Mouse (Mus musculus): Measurements from ENCODE around the gene Snx21.

Gene Snx21

DNA sequence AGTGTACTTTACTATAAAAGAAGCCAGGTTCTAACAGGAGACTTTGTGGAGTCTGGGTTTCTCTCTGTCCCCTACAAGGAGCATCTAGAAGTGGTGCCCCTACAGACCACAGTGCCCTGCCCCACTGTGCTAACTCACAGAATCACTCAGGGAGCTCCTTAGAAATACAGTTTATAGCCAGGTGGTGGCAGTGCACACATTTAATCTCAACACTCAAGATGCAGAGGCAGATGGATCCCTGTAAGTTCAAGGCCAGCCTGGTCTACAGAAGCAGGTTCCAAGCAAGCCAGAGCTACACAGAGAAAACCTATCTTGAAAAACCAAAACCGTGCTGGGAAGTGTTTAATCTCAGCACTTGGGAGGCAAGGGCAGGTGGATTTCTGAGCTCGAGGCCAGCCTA is 8.1 kb downstream of the Snx21 start:
- in situ Hi-C loops (cut with MboI, MseI) = loop anchor here (10.0 kb wide), 1 partner anchor 521 kb away; no protein-coding TSS in a partner anchor

DNA sequence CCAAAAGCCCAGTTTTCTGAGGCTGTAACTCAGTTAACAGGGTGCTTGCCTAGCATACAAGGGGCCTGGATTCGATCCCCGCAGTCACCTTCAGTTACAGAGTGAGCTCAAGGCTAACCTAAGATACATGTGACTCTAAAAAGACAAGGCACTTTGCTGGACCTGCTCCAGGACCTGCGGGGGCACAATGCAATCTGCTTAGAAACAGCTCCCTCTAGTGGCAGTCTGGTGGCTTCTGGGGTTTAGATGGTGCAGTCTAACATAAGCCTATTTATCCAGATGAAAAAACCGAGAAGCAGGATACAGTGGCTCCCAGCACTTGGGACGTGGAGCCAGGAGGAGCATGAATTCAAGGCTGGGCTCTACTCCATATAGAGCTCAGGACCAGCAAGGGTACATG is 8.7 kb downstream of the Snx21 start:
- in situ Hi-C loops (cut with MboI, MseI) = loop anchor here (10.0 kb wide), 1 partner anchor 521 kb away; no protein-coding TSS in a partner anchor

DNA sequence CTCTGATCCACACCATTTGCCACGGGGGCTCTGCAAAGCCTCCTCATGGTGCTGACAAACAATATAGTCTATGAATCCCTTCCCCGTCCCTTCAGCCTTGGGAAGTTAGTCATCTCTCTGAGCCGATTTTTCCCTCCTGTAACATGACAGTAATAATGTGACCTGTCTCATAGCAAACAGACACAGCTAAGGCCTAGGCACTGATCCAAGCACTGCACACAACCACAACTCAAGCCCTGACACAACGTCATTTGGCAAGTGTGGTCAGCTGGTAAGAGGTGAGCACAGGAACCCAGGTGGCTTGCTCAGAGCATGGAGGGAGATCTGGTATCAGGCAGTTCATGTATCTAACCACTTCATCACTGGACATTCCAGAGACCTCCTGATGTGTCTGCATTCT is 10.2 kb downstream of the Snx21 start:
- in situ Hi-C loops (cut with MboI, MseI) = loop anchor here (10.0 kb wide), 1 partner anchor 519 kb away; no protein-coding TSS in a partner anchor

DNA sequence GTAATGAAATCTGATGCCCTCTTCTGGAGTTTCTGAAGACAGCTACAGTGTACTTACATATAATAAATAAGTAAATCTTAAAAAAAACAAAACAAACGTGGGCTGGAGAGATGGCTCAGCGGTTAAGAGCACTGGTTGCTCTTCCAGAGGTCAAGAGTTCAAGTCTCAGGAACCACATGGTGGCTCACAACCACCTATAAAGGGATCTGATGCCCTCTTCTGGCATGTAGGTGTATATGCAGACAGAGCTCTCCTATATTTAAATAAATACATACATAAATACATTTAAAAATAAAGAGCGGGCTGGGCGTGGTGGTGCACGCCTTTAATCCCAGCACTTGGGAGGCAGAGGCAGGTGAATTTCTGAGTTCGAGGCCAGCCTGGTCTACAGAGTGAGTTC is 12.9 kb downstream of the Snx21 start:
- in situ Hi-C loops (cut with MboI, MseI) = loop anchor here (10.0 kb wide), 1 partner anchor 516 kb away; no protein-coding TSS in a partner anchor

DNA sequence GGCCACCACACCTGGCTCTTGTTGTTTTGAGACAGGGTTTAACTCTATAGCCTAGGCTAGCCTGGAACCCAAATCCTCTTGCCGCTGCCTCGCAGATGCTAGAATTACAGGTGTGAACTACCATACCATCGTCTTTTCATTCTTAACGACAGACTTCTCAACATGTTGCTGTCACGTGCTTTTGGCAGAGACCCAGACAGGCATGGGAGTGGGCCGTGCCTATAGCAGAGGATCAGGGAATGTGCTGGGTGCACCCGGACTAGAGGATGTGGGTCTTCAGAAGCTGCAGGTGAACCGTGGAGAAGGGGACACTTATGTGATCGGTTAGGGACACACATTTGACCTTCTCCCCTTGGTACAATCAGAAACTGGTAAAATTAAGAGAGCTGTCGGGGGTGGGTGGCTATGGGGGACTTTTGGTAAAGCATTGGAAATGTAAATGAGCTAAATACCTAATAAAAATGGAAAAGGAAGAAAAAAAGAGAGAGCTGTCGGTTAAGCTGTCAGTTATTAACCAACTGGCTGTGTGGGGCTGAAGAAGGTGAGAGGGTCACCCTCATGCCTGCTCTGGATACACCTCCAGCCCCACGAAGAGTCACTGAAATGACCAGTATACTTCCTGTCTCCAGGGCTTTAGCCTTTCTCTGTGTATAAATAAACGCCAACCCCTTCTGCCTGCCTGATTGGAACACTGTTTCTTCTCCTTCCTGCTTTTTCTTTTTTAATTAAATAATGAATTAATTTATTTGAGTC is 14.8 kb downstream of the Snx21 start:
- in situ Hi-C loops (cut with MboI, MseI) = no loop called here

DNA sequence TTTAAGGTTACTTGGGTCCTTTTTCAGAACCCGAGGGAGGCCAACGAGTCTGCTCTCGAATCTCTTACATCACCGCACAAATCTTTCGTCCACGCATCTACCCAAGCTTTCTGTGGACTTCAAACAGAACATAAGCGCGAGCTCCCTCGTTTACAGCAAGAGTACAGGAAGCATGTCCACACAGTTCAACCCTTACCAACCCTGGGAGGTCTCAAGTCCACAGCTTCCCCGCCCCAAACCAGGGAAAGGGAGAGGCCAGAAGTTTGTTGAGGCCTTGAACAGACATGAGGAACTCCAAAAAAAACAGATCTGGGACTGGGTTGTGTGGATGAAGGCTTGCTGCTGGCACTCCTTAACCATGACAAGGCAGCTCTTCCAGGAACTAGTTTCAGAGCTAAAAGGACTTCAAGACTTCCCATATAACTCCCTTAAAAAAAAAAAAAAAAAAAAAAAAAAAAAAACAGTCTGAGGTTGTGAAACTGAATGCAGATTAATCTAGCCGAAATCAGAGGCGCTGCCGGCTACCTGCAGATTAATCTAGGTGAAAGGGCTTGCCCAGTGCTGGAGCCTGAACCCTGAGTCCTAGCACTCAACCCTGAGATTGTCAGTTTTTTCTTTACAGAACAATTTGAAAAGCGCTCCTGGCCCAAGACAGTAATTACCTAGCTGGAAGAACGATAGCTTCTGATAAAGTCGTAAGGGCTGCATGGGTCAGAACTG is 17.7 kb downstream of the Snx21 start:
- in situ Hi-C loops (cut with MboI, MseI) = no loop called here

DNA sequence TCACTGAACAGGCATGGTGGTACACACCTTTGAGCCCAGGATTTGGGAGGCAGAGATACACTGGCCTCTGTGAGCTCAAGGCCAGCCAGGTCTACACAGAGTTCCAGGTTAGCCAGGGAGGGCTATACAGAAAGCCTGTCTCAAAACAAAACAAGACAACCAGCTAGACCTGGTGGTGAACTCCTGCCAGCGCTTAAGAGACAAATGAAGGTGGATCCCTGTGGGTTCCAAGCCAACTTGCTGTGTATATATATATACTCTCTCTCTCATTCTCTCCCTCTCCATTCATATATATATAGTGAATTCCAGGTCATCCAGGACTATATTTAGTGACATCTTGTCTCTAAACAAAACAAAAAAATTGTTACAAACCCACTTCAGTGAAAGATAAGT is 18.3 kb downstream of the Snx21 start:
- in situ Hi-C loops (cut with MboI, MseI) = no loop called here

DNA sequence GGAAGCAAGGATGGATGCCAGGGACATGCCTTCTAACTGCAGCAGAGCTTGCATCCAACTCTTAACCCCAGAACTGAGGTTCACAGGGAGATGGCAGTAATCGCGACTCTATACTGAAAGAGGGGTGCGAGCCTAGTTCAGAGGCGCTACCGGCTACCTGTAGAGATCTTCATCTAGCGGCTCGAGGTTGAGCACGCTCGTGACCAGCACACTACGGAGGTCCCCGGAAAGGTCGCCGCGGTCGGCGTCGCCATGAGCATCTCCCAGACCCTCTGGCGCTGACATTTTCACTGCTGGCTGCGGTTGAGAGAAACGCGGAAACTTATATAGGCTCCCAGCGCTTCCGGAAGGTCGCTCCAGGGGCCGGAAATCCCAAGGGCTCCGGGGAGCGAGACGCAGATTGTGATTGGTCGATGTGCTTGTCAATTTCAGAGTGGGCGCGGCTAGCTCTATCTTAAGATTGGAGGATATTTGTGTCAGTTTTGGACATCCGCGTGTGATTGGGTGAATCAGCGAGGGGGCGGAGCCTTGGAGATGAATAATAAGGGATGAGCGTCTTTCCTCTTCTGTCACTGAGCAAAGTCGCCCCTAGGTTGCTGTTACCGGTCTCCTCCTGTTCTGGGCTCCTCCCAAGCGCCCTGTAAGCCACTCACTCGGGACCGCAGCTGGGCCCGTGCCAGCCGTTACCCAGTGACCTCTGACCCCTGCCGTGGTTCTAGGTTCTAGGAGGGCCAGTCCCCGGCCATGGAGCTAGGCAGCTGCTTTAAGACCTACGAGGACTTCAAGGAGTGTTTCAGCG is 19.1 kb downstream of the Snx21 start, which contains the start of the genes Acot8 and Zswim3:
Gene Acot8, minus strand, starts transcription at position 350 of the 799 bp plus-strand sequence.
Gene Zswim3, plus strand, starts transcription at position 566 of the 799 bp plus-strand sequence.
- in situ Hi-C loops (cut with MboI, MseI) = no loop called here

DNA sequence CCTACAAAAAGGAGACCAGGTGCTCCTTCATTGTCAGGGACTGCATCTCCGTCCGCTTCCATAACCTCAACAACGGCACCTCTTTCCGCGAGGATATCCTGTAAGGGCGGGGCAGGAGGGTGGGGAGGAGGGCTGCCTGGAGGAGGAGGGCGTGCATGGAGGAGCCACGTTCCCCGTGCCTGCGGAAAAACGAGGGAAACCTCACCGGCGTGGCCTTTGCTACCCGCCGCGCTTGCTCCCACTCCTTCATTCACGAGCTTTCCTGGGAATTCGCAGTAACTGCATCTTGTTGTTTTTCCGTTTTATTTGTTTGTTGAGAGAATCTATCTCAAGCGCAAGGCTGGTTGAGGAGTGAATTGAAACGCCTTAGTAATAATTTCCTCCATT is 19.7 kb downstream of the Snx21 start:
- in situ Hi-C loops (cut with MboI, MseI) = no loop called here

DNA sequence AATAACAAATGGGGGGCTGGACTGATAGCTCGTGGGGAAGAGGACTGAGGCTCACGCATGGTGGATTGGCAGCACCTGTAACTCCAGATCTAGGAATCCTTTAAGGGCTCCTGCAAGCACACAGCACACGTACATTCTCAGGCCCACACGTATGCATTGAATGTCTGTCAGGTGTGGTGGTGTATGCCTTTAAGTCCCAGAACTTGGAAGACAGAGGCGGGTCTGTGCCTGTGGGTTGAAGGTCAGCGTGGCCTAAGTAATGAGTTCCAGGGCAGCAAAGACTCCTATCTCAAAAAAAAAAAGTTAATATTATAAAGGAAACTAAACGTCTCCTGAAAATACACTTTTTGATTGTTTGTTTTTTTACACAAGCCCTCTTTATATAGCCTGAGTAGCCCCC is 21.0 kb downstream of the Snx21 start:
- in situ Hi-C loops (cut with MboI, MseI) = no loop called here

DNA sequence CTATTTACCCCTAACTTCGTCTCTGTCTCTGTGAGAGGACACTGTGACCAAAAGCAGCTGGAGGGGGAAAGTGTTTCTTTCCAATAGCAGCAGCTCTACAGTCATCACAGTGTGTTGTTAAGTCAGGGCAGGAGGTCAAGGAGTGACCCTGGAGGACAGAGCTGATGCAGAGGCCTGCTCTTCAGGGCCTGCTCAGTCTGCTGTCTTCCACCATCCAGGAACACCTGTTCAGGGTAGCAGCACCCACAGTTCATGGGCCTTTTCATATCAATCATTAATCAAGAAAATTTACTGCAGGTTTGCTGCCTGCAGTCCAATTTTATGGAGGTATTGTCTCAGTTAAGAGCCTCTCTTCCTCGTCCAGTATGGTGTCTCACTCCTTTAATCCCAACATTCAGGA is 27.9 kb downstream of the Snx21 start:
- in situ Hi-C loops (cut with MboI, MseI) = no loop called here

DNA sequence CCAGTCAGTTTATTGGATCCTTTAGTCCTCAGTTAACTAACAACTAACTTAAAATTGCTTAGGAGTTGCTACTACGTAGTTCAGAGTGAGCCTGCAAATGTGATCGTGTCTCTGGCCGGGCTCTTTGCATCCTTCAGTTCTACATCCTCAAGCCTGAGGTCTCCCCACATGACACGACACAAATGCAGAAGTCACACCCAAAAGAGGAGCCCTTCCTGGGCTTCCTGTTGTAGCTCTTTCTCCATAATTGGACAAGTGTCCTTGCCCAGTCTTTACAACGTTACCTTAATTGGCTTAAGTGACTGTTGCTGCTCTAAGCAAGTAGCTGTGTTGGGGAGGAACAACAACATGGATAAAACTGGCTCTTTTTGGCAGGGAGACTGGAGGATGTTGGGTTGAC is 29.7 kb downstream of the Snx21 start:
- in situ Hi-C loops (cut with MboI, MseI) = no loop called here

DNA sequence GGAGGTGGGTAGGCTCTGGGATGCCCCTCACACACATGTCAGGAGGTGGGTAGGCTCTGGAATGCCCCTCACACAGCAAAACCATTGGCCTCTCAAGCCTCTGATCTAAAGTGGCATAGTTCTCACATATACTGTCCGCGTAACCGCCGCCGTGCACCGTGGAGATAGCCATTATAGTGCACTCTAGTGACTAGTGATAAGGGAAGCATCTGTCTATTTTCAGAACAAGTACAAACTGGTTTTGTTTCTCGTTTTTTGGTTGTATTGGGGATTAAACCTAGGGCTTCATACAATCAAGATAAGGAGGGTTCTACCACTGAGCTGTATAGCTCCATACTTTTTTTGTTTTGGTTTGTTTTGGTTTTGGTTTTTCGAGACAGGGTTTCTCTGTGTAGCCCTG is 30.2 kb downstream of the Snx21 start:
- in situ Hi-C loops (cut with MboI, MseI) = no loop called here

DNA sequence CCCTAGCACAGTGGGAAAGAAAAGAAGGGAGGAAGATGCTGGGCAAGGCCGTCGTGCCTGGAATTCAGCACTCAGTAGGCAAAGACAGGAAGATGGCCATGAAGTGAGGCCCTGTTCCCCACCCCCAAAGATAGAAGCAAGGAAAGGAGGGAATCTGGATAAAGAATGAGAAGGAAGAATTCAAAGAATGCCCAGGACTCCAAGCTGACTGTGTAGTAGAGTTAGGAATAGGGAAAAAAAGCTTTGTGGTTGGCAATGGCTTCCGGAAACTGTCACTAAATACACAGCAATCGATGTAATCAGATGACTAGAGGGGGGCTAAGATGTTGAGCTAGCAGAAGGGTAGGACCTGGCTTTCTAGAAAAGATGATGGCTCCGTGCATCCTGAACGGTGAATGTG is 31.6 kb downstream of the Snx21 start:
- in situ Hi-C loops (cut with MboI, MseI) = no loop called here

DNA sequence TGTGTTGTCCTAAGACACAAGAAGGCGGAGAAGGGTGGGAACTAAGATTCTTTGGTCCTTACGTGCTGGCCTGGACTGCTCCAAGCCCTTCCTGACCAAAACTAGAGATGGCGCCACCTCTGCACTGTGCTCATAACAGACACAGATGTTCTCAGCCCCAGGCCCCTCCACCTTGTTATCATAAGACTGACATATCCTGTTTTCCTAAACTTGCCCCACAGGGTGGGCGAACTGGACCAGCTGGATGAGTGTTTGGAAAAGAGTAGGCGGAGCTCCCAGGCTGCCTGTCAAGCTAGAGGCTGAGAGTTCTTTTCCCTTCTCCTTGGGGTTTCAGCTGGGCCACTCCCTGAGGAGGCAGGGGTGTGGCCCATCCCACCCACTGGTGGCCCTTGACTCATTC is 32.1 kb downstream of the Snx21 start:
- in situ Hi-C loops (cut with MboI, MseI) = no loop called here

DNA sequence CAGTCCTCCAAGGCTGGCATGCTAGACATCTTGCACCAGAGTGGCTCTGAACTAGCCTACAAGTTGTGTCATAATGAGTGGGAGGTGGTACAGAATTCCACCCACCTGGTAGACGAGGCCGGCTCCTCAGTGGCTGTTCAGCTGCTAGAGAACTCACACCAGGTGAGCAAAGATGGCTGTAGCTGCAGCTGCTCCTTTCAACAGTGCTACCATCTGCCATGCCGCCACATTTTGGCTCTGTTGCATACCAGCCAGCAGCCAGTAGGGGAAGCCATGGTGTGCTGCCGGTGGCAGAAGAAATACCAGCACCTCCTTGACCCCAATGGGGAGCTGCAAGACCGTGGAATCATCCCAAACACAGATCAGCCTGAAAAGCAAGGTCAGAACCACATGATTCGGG is 35.4 kb downstream of the Snx21 start:
- in situ Hi-C loops (cut with MboI, MseI) = no loop called here

DNA sequence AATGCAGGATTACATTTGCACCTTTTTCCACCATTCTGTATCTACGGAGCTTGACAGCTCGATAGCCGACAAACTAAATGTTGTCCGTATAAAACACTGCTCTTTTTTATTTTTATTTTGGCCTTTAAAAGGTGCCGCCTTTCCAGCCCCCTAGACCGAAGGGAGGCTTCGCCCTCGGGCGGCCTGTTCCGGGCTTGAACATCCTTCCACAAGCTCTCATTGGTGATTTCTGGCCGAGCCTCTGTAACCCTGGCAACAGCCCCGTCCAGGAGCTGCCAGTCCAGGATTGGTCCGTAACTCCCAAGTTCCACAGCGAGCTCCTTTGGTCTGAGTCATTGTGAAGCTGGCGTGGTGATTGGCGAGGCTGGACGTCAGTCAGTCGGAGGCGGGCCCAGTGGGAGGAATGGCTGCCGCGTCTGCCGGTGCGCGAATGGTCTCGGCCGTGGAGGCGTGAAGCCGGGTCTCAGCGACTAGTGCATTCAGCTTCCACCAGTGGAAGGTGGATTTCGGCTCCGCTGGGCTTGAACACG is 37.1 kb downstream of the Snx21 start, which contains the start of gene Zswim1:
Gene Zswim1, plus strand, starts transcription at position 51 of the 530 bp plus-strand sequence.
- in situ Hi-C loops (cut with MboI, MseI) = no loop called here

DNA sequence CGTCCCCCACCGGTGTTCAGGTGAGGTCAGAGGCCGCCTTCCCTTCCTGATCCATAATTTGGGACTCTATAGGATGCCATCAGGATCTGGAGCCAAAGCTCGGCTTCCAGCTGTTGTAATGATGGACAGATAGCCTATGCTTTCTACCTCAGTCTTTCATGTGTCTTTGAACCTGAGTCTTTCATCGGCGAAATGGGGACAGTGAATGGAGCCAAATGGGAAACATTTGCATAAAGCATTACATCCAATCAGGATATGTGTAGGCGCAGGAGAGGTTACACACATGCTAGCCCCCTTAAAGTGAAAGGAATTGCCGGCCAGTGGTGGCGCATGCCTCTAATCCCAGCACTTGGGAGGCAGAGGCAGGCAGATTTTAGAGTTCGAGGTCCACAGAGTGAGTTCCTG is 37.6 kb downstream of the Snx21 start:
- in situ Hi-C loops (cut with MboI, MseI) = no loop called here

DNA sequence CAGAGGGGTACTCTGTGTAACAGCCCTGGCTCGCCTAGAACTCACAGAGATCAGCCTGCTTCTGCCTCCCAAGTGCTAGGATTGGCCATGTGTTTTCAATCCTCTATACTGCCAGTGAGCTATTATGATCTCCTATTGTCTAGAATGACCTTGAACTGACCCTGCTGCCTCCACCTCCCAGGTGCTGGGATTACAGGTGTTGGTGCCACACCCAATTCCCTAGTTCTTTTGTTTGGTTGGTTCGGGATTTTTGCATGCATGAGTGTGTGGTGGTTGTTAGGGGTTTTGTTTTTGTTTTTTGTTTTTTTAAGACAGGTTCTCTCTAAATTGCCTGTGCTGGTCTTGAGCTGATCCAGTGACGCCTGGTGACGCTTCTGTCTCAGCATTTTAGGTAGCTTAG is 38.3 kb downstream of the Snx21 start:
- in situ Hi-C loops (cut with MboI, MseI) = no loop called here

DNA sequence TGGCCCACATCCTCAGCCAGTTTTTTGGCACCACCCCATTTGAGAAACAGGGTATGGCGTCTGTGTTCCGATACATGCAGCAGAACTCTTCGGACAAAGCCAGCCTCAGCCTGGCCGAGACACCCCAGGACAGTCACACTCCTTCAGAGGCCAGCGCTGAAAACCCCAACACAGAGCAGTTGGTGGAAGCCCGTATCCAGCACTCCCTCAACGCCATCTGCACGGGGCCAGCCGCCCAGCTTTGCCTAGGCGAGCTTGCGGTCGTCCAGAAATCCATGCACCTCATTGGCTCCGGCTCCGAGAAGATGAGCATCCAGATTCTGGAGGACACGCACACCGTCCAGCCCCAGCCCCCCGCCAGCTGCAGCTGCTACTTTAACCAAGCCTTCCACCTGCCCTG is 39.9 kb downstream of the Snx21 start:
- in situ Hi-C loops (cut with MboI, MseI) = no loop called here

DNA sequence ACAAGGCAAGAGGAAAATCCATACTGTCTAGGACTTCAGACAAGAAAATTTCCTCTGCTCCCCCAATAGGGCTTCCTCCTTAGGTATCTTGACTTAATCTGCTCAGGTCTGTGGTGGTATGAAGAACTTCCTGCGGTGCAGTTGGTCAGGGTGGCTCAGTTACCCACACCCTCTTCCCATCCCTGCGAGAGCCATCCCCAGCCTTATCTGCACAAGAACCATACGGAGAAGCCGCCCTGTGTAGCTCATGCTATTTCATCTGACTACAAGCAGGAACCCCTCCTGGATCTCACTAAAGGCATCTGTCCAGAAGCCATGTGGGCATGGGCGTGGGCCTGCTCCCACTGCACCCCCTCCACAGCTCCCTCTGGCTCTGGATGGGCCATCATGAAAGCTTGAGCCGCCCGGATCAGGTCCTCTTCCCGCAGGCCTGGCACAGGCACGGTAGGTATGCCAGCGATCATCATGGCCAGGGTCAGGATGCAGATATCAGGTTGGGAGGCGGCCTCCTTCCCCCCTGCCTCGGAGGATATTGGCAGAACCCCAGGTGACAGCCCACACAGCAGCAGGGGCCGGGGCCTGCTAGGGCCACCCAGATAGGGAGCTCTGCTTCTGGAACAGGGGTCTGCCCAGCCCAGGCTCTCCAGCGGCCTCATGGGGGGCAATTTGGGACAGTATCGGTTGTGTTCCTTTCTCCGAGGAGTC is 41.7 kb downstream of the Snx21 start:
- in situ Hi-C loops (cut with MboI, MseI) = no loop called here
